Mouse (Mus musculus) heart, embryonic 11.5 days (tissue): ENCODE data around the gene Hspb6. TPM values are rescaled to one million over a fixed set of nuclear protein-coding genes. Genes with fewer than 3 reads are reported as not detected.

Experiments used
- ATAC-seq: fragments of 200-750 bp; cut with Nextera tagmentation; replicated peaks from 2 replicates; pipeline ENCODE4 v1.8.0; 2017; ENCODE audit warnings: moderate library complexity; ENCODE audit not compliant: insufficient number of reproducible peaks, low FRiP score, low TSS enrichment
- H3K27ac ChIP-seq: fragments of 300-500 bp; sonication (generic); 2 replicates; pipeline ENCODE4 v1.5.1; 2014; ENCODE audit warnings: mild to moderate bottlenecking, low read depth, low read length
- H3K27me3 ChIP-seq: fragments of 300-500 bp; sonication (generic); 2 replicates; pipeline ENCODE4 v1.6.1; 2014; ENCODE audit warnings: mild to moderate bottlenecking, low read length, mixed read lengths; ENCODE audit not compliant: control insufficient read depth, insufficient read depth
- H3K36me3 ChIP-seq: fragments of 300-500 bp; sonication (generic); 2 replicates; pipeline ENCODE4 v1.6.1; 2014; ENCODE audit warnings: mild to moderate bottlenecking, low read length, moderate library complexity, mixed read lengths; ENCODE audit not compliant: control insufficient read depth, insufficient read depth
- H3K4me1 ChIP-seq: fragments of 300-500 bp; sonication (generic); 2 replicates; pipeline ENCODE4 v1.6.1; 2014; ENCODE audit warnings: low read length; ENCODE audit not compliant: control insufficient read depth, insufficient read depth
- H3K4me2 ChIP-seq: fragments of 300-500 bp; sonication (generic); 2 replicates; pipeline ENCODE4 v1.6.1; 2014; ENCODE audit warnings: mild to moderate bottlenecking, moderate library complexity
- H3K4me3 ChIP-seq: fragments of 300-500 bp; sonication (generic); 2 replicates; pipeline ENCODE4 v1.5.1; 2014; ENCODE audit warnings: low read depth, low read length
- H3K9ac ChIP-seq: fragments of 300-500 bp; sonication (generic); 2 replicates; pipeline ENCODE4 v1.6.1; 2014; ENCODE audit warnings: mild to moderate bottlenecking, low read depth, low read length, moderate library complexity
- H3K9me3 ChIP-seq: fragments of 300-500 bp; sonication (generic); replicated peaks from 2 replicates; pipeline ENCODE4 v1.6.1; 2016; ENCODE audit warnings: low read length; ENCODE audit not compliant: control insufficient read depth
- WGBS: fragments of 180-500 bp; shearing (Covaris S2); extraction: QIAGEN DNeasy Blood & Tissue Kit; methylation state at CpG from one replicate; pipeline ENCODE4 v1.1.7; 2014; ENCODE audit not compliant: insufficient replicate concordance; 5-methylcytosine and 5-hydroxymethylcytosine counted together
- polyA plus RNA-seq: library from polyadenylated mRNA; unstranded; fragments of >200 nt; fragmentation: Nextera tagmentation; extraction: Ambion mirVana; gene quantifications from 2 replicates; pipeline ENCODE4 v1.2.1, GENCODE M21; 2014

The Hspb6 gene
- polyA plus RNA-seq, 1 experiment from 2014 or later = 12.5 TPM

GRCm38 (mm10) chr7:30566033-30566432, 14.1 kb downstream of the Hspb6 start:
- Histone ChIP-seq H3K9ac (no peak overlapping the region), H3K27ac (no peak overlapping the region), H3K4me2 (no peak overlapping the region), H3K27me3 (no peaks in the 10 kb centered on the region), H3K4me1 (peaks cover 5% of the 10 kb centered on the region; the same call in 1 of the 2 replicates), H3K4me3 (no peak overlapping the region), H3K36me3 (peaks cover 19% of the 10 kb centered on the region), H3K9me3 (no peaks in the 10 kb centered on the region)
- whole genome bisulfite sequencing = 85% methylated on average over 9 of the region's 9 CpGs
- no peak for ATAC-seq

GRCm38 (mm10) chr7:30567555-30567954, 15.6 kb downstream of the Hspb6 start:
- Histone ChIP-seq H3K4me1 (peaks cover 5% of the 10 kb centered on the region; the same call in 1 of the 2 replicates), H3K9ac (no peak overlapping the region), H3K27ac (no peak overlapping the region), H3K36me3 (peaks cover 29% of the 10 kb centered on the region), H3K27me3 (no peaks in the 10 kb centered on the region), H3K4me3 (no peak overlapping the region), H3K4me2 (no peak overlapping the region), H3K9me3 (no peaks in the 10 kb centered on the region)
- ATAC-seq = no peak
- 88% methylated on average over 11 of the region's 11 CpGs for WGBS

- no peak overlapping the region for H3K9ac ChIP-seq
- H3K27ac ChIP-seq = no peak overlapping the region
- H3K9me3 ChIP-seq = no peaks in the 10 kb centered on the region
- no peak overlapping the region for H3K4me2 ChIP-seq
- no peak overlapping the region for H3K4me3 ChIP-seq
- no peaks in the 10 kb centered on the region for H3K27me3 ChIP-seq
- 90% methylated on average over 5 of the region's 5 CpGs for WGBS
- peaks cover 72% of the 10 kb centered on the region for H3K36me3 ChIP-seq
- no peaks in the 10 kb centered on the region for H3K4me1 ChIP-seq
- no peak for ATAC-seq
Observed at GRCm38 (mm10) chr7:30572389-30572788, 20.4 kb downstream of the Hspb6 start.

GRCm38 (mm10) chr7:30572969-30573368, 21.0 kb downstream of the Hspb6 start:
- no peak overlapping the region for H3K4me2 ChIP-seq
- H3K9ac ChIP-seq = no peak overlapping the region
- H3K27me3 ChIP-seq = no peaks in the 10 kb centered on the region
- ATAC-seq = no peak
- no peak overlapping the region for H3K27ac ChIP-seq
- 68% methylated on average over 2 of the region's 2 CpGs for WGBS
- no peaks in the 10 kb centered on the region for H3K9me3 ChIP-seq
- peaks cover 78% of the 10 kb centered on the region for H3K36me3 ChIP-seq
- H3K4me3 ChIP-seq = no peak overlapping the region
- no peaks in the 10 kb centered on the region for H3K4me1 ChIP-seq

- Histone ChIP-seq H3K27me3 (no peaks in the 10 kb centered on the region), H3K9me3 (no peaks in the 10 kb centered on the region), H3K9ac (no peak overlapping the region), H3K36me3 (peaks cover 77% of the 10 kb centered on the region), H3K4me1 (no peaks in the 10 kb centered on the region), H3K4me3 (no peak overlapping the region), H3K4me2 (no peak overlapping the region), H3K27ac (no peak overlapping the region)
- ATAC-seq = 0 out of 2 replicates have a peak, but pooled peaks have one; percentile 4
- WGBS = 96% methylated on average over 8 of the region's 8 CpGs
Observed at GRCm38 (mm10) chr7:30579950-30580349, 28.0 kb downstream of the Hspb6 start.

GRCm38 (mm10) chr7:30581547-30581946, 29.6 kb downstream of the Hspb6 start:
- WGBS = 95% methylated on average over 16 of the region's 16 CpGs
- no peak overlapping the region for H3K27ac ChIP-seq
- H3K27me3 ChIP-seq = no peaks in the 10 kb centered on the region
- H3K36me3 ChIP-seq = peaks cover 74% of the 10 kb centered on the region
- H3K9me3 ChIP-seq = no peaks in the 10 kb centered on the region
- no peak overlapping the region for H3K4me3 ChIP-seq
- ATAC-seq = no peak
- H3K4me2 ChIP-seq = no peak overlapping the region
- no peaks in the 10 kb centered on the region for H3K4me1 ChIP-seq
- no peak overlapping the region for H3K9ac ChIP-seq

- ATAC-seq = no peak
- Histone ChIP-seq H3K9me3 (no peaks in the 10 kb centered on the region), H3K9ac (no peak overlapping the region), H3K4me2 (no peak overlapping the region), H3K27me3 (no peaks in the 10 kb centered on the region), H3K4me3 (no peak overlapping the region), H3K36me3 (peaks cover 49% of the 10 kb centered on the region), H3K4me1 (peaks cover 7% of the 10 kb centered on the region), H3K27ac (no peak overlapping the region)
- 93% methylated on average over 10 of the region's 10 CpGs for WGBS
Observed at GRCm38 (mm10) chr7:30584339-30584738, 32.4 kb downstream of the Hspb6 start.

- no peak for ATAC-seq
- peaks cover 41% of the 10 kb centered on the region for H3K36me3 ChIP-seq
- no peak overlapping the region for H3K4me2 ChIP-seq
- no peaks in the 10 kb centered on the region for H3K27me3 ChIP-seq
- H3K4me1 ChIP-seq = peaks cover 10% of the 10 kb centered on the region
- no peaks in the 10 kb centered on the region for H3K9me3 ChIP-seq
- no peak overlapping the region for H3K27ac ChIP-seq
- H3K4me3 ChIP-seq = no peak overlapping the region
- H3K9ac ChIP-seq = no peak overlapping the region
- 92% methylated on average over 7 of the region's 7 CpGs for WGBS
Observed at GRCm38 (mm10) chr7:30585170-30585569, 33.2 kb downstream of the Hspb6 start.

GRCm38 (mm10) chr7:30586455-30587020, 34.6 kb downstream of the Hspb6 start:
- no peaks in the 10 kb centered on the region for H3K9me3 ChIP-seq
- no peaks in the 10 kb centered on the region for H3K27me3 ChIP-seq
- H3K36me3 ChIP-seq = peaks cover 33% of the 10 kb centered on the region
- no peak overlapping the region for H3K9ac ChIP-seq
- H3K4me2 ChIP-seq = peak overlapping the region; percentile 95
- H3K27ac ChIP-seq = no peak overlapping the region
- 90% methylated on average over 28 of the region's 28 CpGs for WGBS
- no peak overlapping the region for H3K4me3 ChIP-seq
- ATAC-seq = no peak
- peaks cover 10% of the 10 kb centered on the region for H3K4me1 ChIP-seq
